Mouse (Mus musculus) neutrophil, adult 65 days (primary cell): ENCODE data around the gene Dock7. TPM values are rescaled to one million over a fixed set of nuclear protein-coding genes. Genes with fewer than 3 reads are reported as not detected.

Experiments used
- total RNA-seq: library from RNA; stranded (reverse); gene quantifications from 2 replicates; pipeline ENCODE4 v1.2.4, GENCODE M21; 2023

Gene Dock7
- total RNA-seq, result 3.9 and 4.2 TPM in 2 replicates

DNA sequence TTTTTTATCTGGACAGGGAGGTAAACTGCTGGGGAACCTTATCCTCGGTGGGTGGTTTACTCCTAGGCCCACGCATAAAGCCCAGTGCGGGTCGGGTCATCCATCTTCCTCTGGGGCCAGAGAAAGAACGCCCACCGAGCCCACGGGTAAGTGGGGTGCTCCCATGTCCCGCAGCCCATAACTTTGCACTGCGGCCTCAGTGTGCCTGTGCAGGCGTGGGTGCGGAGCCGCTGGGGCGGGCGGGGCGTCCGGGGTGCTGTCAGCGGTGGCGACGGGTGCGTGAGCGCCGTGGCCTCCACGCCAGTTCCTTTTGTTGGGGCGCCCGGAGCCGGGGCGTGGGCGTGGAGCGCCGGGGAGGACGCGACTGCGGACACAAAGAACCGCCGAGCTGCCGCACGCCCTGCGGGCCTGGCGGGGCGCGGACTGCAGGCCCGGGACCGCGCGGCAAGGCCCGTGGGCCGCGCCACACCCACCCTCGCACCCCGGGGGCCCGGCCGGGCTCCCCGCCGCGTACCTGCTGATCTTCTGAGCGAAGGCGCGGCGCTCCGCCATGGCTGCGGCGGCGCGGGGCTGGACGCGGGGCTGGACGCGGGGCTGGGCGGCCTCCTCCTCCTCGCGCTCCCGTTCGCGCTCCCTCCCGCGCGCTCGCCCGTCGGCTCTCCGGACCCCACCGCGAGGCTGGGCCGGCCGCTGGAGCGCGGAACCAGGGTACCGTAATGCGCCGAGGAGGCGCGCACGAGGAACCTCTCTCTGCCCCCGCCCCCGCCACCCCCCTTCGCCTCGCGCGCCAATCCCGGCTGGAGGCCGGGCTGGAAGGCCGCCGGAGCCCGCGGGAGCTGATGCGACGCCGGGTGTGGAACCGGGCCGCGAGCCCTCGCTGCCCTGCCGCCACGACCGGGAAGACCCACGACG lies at the start of gene Dock7:
Gene Dock7 (minus strand): TSS at position 705 of the 912 bp plus-strand sequence.

DNA sequence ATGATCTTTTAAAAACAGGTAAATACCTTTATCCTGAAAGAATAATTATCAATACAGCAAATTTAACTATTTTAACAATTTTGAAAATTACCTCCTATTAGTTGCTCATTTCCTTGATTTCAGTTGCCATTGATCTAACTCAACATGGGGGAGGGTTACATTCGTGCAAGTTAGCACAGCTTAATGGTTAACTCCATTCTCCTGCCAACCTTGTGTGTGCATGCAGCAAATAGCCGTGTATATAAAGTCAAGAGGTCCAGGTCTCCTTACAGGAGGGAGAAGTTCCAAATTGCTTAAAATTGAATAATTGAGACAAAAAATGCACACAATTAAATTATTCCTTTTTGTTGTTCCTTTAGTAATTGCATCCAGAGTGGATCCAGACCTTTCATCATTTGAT lies 90.0 kb downstream of the Dock7 start, which contains the start of gene Angptl3:
Gene Angptl3 (plus strand): TSS at position 269 of the 400 bp plus-strand sequence.

DNA sequence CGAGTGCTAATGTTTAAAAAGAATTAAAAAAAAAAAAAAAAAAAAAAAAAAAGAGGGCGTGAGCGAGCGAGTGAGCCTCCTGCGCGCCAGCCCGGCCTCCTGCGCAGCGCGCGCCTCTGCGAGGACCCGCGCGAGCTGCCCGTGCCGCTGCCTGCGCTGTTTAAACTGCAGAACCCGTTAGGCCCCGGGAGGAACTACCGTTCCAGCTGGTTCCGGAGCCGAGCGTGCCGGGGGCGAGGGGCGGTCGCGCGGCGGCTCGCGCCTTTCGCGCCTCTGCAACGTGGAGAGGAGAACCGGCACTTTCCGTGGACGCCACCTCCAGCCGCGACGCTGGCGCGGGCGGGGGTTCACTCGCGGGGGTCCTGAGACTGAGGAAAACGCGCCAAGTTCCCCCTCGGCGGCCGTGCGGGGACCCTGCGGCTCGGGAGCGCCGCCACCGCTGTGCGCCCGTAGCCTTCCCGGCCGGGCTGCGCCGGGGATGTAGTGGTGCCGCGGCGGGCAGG lies 197.1 kb downstream of the Dock7 start, which contains the start of gene Usp1:
Gene Usp1 (plus strand): TSS at position 243 of the 503 bp plus-strand sequence.

Other genes with a start within 250 kb of the Dock7 start
- gene Usp1, start 197.1 kb downstream of the Dock7 start, total RNA-seq, result 47.8 and 55.8 TPM in 2 replicates
- not detected in 2 replicates for gene Angptl3, start 90.0 kb downstream of the Dock7 start, total RNA-seq
- 5.3 and 9.0 TPM in 2 replicates for gene Atg4c, start 73.0 kb upstream of the Dock7 start, total RNA-seq
- 1.5 and 1.7 TPM in 2 replicates for gene Gm12689, start 175.0 kb upstream of the Dock7 start, total RNA-seq